Comparison of ENCODE assay signal across 8 mouse cellular contexts in genomic region chr17:29549543-29550428, GRCm38 (mm10). TPM values are rescaled to one million over a fixed set of nuclear protein-coding genes. Genes with fewer than 3 reads are reported as not detected.
DNase-seq lines count a peak whose midpoint lies in the region; ATAC-seq and TF ChIP-seq lines count a peak whose summit lies in the region.

Gene Gm17657 (minus strand): TSS chr17:29549638.
Gene Tbc1d22b (plus strand): TSS chr17:29549785.

- H3K4me3 ChIP-seq in embryonic facial prominence, embryonic 13.5 days: peak within 1 kb of the TSS; percentile 97
- H3K4me3 ChIP-seq in limb, embryonic 14.5 days (replicated peaks; ENCODE audit: low read length): peak within 1 kb of the TSS; percentile 92
- peak within 1 kb of the TSS; percentile 75 for H3K4me3 ChIP-seq in midbrain, postnatal 0 days (ENCODE audit: low read depth, low read length)

- no peaks in the 10 kb centered on the region for H3K27me3 ChIP-seq in embryonic facial prominence, embryonic 13.5 days
- no peaks in the 10 kb centered on the region for H3K27me3 ChIP-seq in limb, embryonic 14.5 days (ENCODE audit: control insufficient read depth, insufficient read depth, low read length)
- H3K27me3 ChIP-seq in midbrain, postnatal 0 days (ENCODE audit: insufficient read depth, low read length): no peaks in the 10 kb centered on the region

- peak; percentile 67; the same call in 1 of the 2 replicates for TF ChIP-seq POLR2A in limb, embryonic 14.5 days (IDR thresholded peaks at IDR 0.05; ENCODE audit: borderline replicate concordance, extremely low read depth, insufficient read depth, insufficient read length)

- no peaks in the 10 kb centered on the region for H3K9me3 ChIP-seq in embryonic facial prominence, embryonic 13.5 days
- H3K9me3 ChIP-seq in limb, embryonic 14.5 days (ENCODE audit: control insufficient read depth, low read length): no peaks in the 10 kb centered on the region
- H3K9me3 ChIP-seq in midbrain, postnatal 0 days (ENCODE audit: low read length): no peaks in the 10 kb centered on the region

- H3K27ac ChIP-seq in embryonic facial prominence, embryonic 13.5 days: peak within 1 kb of the TSS; percentile 51
- peak within 1 kb of the TSS; percentile 52; the same call in 1 of the 2 replicates for H3K27ac ChIP-seq in limb, embryonic 14.5 days (replicated peaks; ENCODE audit: low read depth, low read length)
- 0 out of 2 replicates have a peak within 1 kb of the TSS, but pooled peaks have one; percentile 2 for H3K27ac ChIP-seq in midbrain, postnatal 0 days (ENCODE audit: low read depth, low read length)

- H3K4me1 ChIP-seq in embryonic facial prominence, embryonic 13.5 days: peaks cover 19% of the 10 kb centered on the region
- peaks cover 12% of the 10 kb centered on the region for H3K4me1 ChIP-seq in limb, embryonic 14.5 days (ENCODE audit: control insufficient read depth, insufficient read depth, low read length)
- peaks cover 12% of the 10 kb centered on the region for H3K4me1 ChIP-seq in midbrain, postnatal 0 days (ENCODE audit: insufficient read depth, low read length)

- WGBS in embryonic facial prominence, embryonic 13.5 days: under 1% methylated on average over 44 of the region's 44 CpGs
- 2% methylated on average over 32 of the region's 44 CpGs for WGBS in limb, embryonic 14.5 days
- WGBS in midbrain, postnatal 0 days: under 1% methylated on average over 43 of the region's 44 CpGs

- H3K36me3 ChIP-seq in embryonic facial prominence, embryonic 13.5 days: 0 out of 2 replicates have a peak, but pooled peaks cover 7% of the 10 kb centered on the region
- H3K36me3 ChIP-seq in limb, embryonic 14.5 days (ENCODE audit: control insufficient read depth, insufficient read depth, low read length): no peaks in the 10 kb centered on the region; the same call in 1 of the 2 replicates
- no peaks in the 10 kb centered on the region for H3K36me3 ChIP-seq in midbrain, postnatal 0 days (ENCODE audit: insufficient read depth, low read length)

- peak within 1 kb of the TSS; percentile 93 for H3K9ac ChIP-seq in embryonic facial prominence, embryonic 13.5 days
- peak within 1 kb of the TSS; percentile 94 for H3K9ac ChIP-seq in limb, embryonic 14.5 days (ENCODE audit: low read depth, low read length, severe bottlenecking)
- H3K9ac ChIP-seq in midbrain, postnatal 0 days (replicated peaks; ENCODE audit: low read length, poor library complexity, severe bottlenecking): peak within 1 kb of the TSS; percentile 92

- peak; percentile 92 for ATAC-seq in embryonic facial prominence, embryonic 13.5 days (ENCODE audit: insufficient number of reproducible peaks, insufficient read depth, low FRiP score, low TSS enrichment, low read depth)
- ATAC-seq in limb, embryonic 14.5 days (ENCODE audit: low FRiP score, low read depth): peak; percentile 99
- peak; percentile 95 for ATAC-seq in midbrain, postnatal 0 days (ENCODE audit: low FRiP score)

- H3K4me2 ChIP-seq in embryonic facial prominence, embryonic 13.5 days: peak within 1 kb of the TSS; percentile 98
- peak within 1 kb of the TSS; percentile 90 for H3K4me2 ChIP-seq in limb, embryonic 14.5 days (replicated peaks; ENCODE audit: low read depth, low read length, severe bottlenecking)
- peak within 1 kb of the TSS; percentile 90 for H3K4me2 ChIP-seq in midbrain, postnatal 0 days (ENCODE audit: low read depth, low read length, poor library complexity, severe bottlenecking)

- no peak for TF ChIP-seq CTCF in midbrain, postnatal 0 days (IDR thresholded peaks at IDR 0.05)

- peak; percentile 93 for DNase-seq in 3134 (ENCODE audit: extremely low read depth, insufficient read length, low spot score)
- DNase-seq in adrenal gland, postnatal 36 days: peak; percentile 97 to 98
- peak; percentile 88 for DNase-seq in heart, adult 8-10 months (ENCODE audit: low spot score)
- DNase-seq in kidney, adult 9 months: peak; percentile 97
- DNase-seq in limb, embryonic 14.5 days (ENCODE audit: low spot score): peak; percentile 95
- peak; percentile 95 for DNase-seq in midbrain, postnatal 0 days (ENCODE audit: low spot score)
- peak; percentile 87 to 90 for DNase-seq in spleen, postnatal 14 days (ENCODE audit: low spot score in 2 of 2)

RNA-seq across cellular contexts. Expression of gene Gm17657, which starts in this region (rescaled TPM):
- not detected for total RNA-seq in adrenal gland, postnatal 36 days (2021)
- not detected in 2 replicates for polyA plus RNA-seq in embryonic facial prominence, embryonic 13.5 days (2015; fragmentation: Nextera tagmentation; extraction: Ambion mirVana)
- not detected for total RNA-seq in heart, adult 8-10 months (2022)
- 0.04 TPM in 1 of 2 replicates, not detected in the other for polyA plus RNA-seq in limb, embryonic 14.5 days (2012; rRNA removed)
- polyA plus RNA-seq in limb, embryonic 14.5 days (2014; fragmentation: Nextera tagmentation; extraction: Ambion mirVana): not detected in 2 replicates
- total RNA-seq in midbrain, postnatal 0 days (2014; rRNA removed): not detected in 2 replicates
- polyA plus RNA-seq in midbrain, postnatal 0 days (2015; fragmentation: Nextera tagmentation; extraction: Ambion mirVana): not detected in 2 replicates

RNA-seq across cellular contexts. Expression of gene Tbc1d22b, which starts in this region (rescaled TPM):
- total RNA-seq in adrenal gland, postnatal 36 days (2021): 10 to 100 TPM; 24.6 to 28.3 TPM
- 14.8 and 16.4 TPM in 2 replicates for polyA plus RNA-seq in embryonic facial prominence, embryonic 13.5 days (2015; fragmentation: Nextera tagmentation; extraction: Ambion mirVana)
- total RNA-seq in heart, adult 8-10 months (2022): 10 to 100 TPM; 11.3 to 13.5 (median 11.9) TPM
- polyA plus RNA-seq in limb, embryonic 14.5 days (2012; rRNA removed): 24.0 and 27.2 TPM in 2 replicates
- polyA plus RNA-seq in limb, embryonic 14.5 days (2014; fragmentation: Nextera tagmentation; extraction: Ambion mirVana): 15.2 and 15.7 TPM in 2 replicates
- total RNA-seq in midbrain, postnatal 0 days (2014; rRNA removed): 47.3 and 52.0 TPM in 2 replicates
- 30.7 and 31.7 TPM in 2 replicates for polyA plus RNA-seq in midbrain, postnatal 0 days (2015; fragmentation: Nextera tagmentation; extraction: Ambion mirVana)

Comparison
In these comparisons a context has a peak if more than half of its experiments do, and no peak if none do; other contexts are left out.
1. Peak in every context shown above with its lines: DNase-seq, ATAC-seq, H3K4me3 ChIP-seq and H3K27ac ChIP-seq.
2. H3K27ac ChIP-seq: peak in every context shown above with its lines; median percentile 52 in limb, embryonic 14.5 days; 51 in embryonic facial prominence, embryonic 13.5 days; 2 in midbrain, postnatal 0 days.